Mouse (Mus musculus) limb, embryonic 10.5 days (tissue): ENCODE data around the gene Tmem248. TPM values are rescaled to one million over a fixed set of nuclear protein-coding genes. Genes with fewer than 3 reads are reported as not detected.

Experiments used
- DNase-seq: peaks from one replicate; pipeline ENCODE4 v3.0.0-alpha.2; 2017; ENCODE audit warnings: low spot score
- H3K27ac ChIP-seq: fragments of 300-500 bp; sonication (generic); 2 replicates; pipeline ENCODE4 v1.5.1; 2016; ENCODE audit warnings: mild to moderate bottlenecking
- H3K27me3 ChIP-seq: fragments of 300-500 bp; sonication (generic); 2 replicates; pipeline ENCODE4 v1.6.1; 2016; ENCODE audit warnings: low read depth, mild to moderate bottlenecking; ENCODE audit not compliant: poor library complexity, severe bottlenecking
- H3K36me3 ChIP-seq: fragments of 300-500 bp; sonication (generic); 2 replicates; pipeline ENCODE4 v1.6.1; 2016; ENCODE audit warnings: mild to moderate bottlenecking, moderate library complexity
- H3K4me1 ChIP-seq: fragments of 300-500 bp; sonication (generic); 2 replicates; pipeline ENCODE4 v1.6.1; 2016
- H3K4me3 ChIP-seq: fragments of 300-500 bp; sonication (generic); 2 replicates; pipeline ENCODE4 v1.5.1; 2016; ENCODE audit warnings: mild to moderate bottlenecking, moderate library complexity
- H3K9me3 ChIP-seq: fragments of 300-500 bp; sonication (generic); replicated peaks from 2 replicates; pipeline ENCODE4 v1.6.1; 2016; ENCODE audit warnings: mild to moderate bottlenecking
- WGBS: fragments of 180-500 bp; shearing (Covaris S2); methylation state at CpG from one replicate; pipeline ENCODE4 v1.1.7; 2016; 5-methylcytosine and 5-hydroxymethylcytosine counted together
- polyA plus RNA-seq: library from polyadenylated mRNA; unstranded; fragments of >200 nt; fragmentation: Nextera tagmentation; extraction: Ambion mirVana; gene quantifications from 2 replicates; pipeline ENCODE4 v1.2.1, GENCODE M21; 2016

Gene Tmem248
- polyA plus RNA-seq, 1 experiment from 2014 or later: 40.5 TPM

DNA sequence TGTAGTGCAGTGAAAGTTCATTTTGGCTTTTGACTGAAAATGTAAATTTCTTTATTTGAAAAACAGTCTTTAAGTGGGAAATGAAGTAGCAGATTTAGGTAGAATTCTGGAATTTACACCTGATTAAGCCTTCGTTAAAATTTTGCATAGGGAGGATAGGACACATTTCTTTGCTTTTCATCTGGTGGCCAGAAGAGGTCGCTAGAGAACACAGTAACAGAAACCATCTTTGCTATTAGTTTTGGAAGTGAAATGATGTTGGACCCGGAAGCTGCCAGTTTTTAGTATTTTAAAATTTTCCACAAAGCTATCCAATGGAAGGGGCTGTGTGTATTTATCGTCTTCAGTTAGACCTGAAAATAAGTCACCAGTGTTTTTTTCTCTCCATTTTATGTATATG is 58.6 kb downstream of the Tmem248 start:
- H3K4me1 ChIP-seq: no peaks in the 10 kb centered on the region
- no peak overlapping the region for H3K4me3 ChIP-seq
- H3K27ac ChIP-seq: no peak overlapping the region
- no peaks in the 10 kb centered on the region for H3K27me3 ChIP-seq
- H3K36me3 ChIP-seq: peaks cover 95% of the 10 kb centered on the region
- no peak for DNase-seq
- H3K9me3 ChIP-seq: no peaks in the 10 kb centered on the region
- WGBS: 62% methylated on average over 4 of the region's 4 CpGs

DNA sequence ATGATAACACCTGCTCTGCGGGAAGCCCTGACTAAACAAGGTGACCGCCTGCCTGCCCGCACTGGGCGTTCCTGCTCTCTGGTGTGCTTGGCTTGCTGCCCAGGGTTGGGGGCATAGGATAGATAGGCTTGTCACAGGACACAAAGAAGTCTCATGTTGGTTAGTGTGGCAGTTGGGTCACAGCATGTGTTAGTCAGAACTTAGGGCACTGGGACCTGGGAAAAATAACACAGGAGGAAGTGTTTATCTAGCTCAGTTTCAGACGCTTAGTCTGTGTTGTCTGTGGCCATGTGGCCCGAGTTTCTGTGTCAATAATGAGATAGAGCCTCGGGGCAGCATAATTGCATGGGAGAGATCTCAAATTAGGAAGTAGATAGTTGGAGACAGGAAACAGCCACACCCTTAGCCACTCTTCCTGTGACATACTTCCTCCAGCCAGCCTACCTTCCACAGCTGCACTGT is 61.2 kb downstream of the Tmem248 start:
- H3K4me3 ChIP-seq: no peak overlapping the region
- H3K36me3 ChIP-seq: peaks cover 95% of the 10 kb centered on the region
- 85% methylated on average over 7 of the region's 7 CpGs for WGBS
- no peak for DNase-seq
- no peaks in the 10 kb centered on the region for H3K27me3 ChIP-seq
- H3K27ac ChIP-seq: no peak overlapping the region
- H3K9me3 ChIP-seq: no peaks in the 10 kb centered on the region
- no peaks in the 10 kb centered on the region for H3K4me1 ChIP-seq

DNA sequence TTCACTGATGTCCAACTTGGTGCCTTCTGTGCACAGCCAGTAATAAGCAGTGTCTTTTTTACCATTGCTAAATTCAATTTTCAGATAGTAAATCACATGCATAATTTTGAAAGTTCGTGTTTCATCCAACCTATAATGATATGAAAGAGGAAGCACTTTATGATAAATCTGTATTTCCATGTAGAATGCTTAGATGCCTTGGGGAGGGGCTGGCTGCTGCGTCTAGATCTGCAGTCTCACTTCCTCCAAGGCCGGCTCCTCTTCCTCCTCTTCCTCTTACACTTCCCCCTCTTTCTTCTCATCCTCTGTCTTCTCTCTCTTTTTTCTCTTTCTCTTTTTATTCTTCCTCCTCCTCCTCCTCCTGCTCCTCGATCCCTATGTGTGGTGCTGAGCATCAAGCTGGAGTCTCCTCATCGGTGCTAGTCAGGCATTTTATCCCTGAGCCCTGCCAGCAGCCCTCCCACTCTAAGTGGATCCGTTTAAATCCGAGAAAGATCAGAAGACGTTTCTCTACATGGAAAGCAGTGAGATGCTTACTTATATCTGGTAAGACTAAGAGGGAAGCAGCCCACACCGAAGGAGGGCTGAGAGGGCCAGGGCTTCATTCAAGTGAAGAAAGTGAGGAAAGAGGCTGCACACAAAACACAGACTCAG is 66.3 kb downstream of the Tmem248 start:
- Histone ChIP-seq H3K36me3 (peaks cover 95% of the 10 kb centered on the region), H3K4me1 (no peaks in the 10 kb centered on the region), H3K27ac (no peak overlapping the region), H3K9me3 (no peaks in the 10 kb centered on the region), H3K27me3 (no peaks in the 10 kb centered on the region), H3K4me3 (no peak overlapping the region)
- no peak for DNase-seq
- 97% methylated on average over 9 of the region's 9 CpGs for WGBS

DNA sequence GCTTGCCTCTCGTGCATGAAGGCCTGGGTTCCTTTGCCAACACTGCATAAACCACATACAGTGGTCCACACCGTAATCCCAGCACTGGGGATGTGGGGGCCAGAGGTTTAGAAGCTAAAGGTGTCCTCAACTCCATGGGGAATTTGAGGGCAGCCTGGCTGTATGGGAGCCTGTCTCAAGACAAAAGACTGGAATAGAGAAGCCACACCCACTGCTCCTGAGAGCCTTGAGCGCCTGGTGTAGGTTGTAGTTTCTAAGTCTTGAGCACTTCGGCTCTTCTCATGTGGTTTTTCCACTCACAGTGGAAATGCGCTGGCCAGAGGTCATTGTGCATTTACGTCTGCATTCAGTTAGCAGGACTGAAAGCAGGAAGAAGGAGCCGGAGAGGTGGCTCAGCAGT is 71.2 kb downstream of the Tmem248 start:
- Histone ChIP-seq H3K4me1 (no peaks in the 10 kb centered on the region), H3K27me3 (no peaks in the 10 kb centered on the region), H3K36me3 (peaks cover 93% of the 10 kb centered on the region), H3K27ac (no peak overlapping the region), H3K4me3 (no peak overlapping the region), H3K9me3 (no peaks in the 10 kb centered on the region; the same call in 1 of the 2 replicates)
- 93% methylated on average over 7 of the region's 7 CpGs for WGBS
- no peak for DNase-seq

DNA sequence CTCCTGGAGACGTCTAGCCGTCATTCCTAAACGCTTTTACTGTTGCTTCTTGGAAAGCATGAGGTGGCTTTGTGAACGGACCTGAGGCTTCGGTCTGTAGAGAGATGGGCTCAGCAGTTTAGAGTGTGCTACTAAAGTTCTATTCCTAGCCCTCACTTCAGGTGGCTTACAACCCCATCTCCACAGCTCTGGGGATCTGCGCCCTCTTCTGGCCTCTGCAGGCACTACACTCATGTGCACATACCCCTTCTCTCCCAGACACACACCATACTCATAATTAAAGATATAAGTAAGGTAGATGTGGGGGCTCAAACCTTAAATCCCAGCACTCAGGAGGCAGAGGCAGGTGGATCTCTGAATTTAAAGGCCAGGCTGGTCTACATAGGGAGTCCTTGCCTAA is 73.4 kb downstream of the Tmem248 start:
- no peaks in the 10 kb centered on the region for H3K4me1 ChIP-seq
- WGBS: 96% methylated on average over 6 of the region's 6 CpGs
- no peak overlapping the region for H3K4me3 ChIP-seq
- H3K9me3 ChIP-seq: no peaks in the 10 kb centered on the region; the same call in 1 of the 2 replicates
- no peak for DNase-seq
- H3K36me3 ChIP-seq: peaks cover 92% of the 10 kb centered on the region
- no peaks in the 10 kb centered on the region for H3K27me3 ChIP-seq
- H3K27ac ChIP-seq: no peak overlapping the region

GRCm38 (mm10) chr5:130290775-130291174 is 73.9 kb downstream of the Tmem248 start:
- Histone ChIP-seq H3K9me3 (no peaks in the 10 kb centered on the region; the same call in 1 of the 2 replicates), H3K4me3 (no peak overlapping the region), H3K4me1 (no peaks in the 10 kb centered on the region), H3K27me3 (no peaks in the 10 kb centered on the region), H3K27ac (no peak overlapping the region), H3K36me3 (peaks cover 92% of the 10 kb centered on the region)
- no peak for DNase-seq
- 98% methylated on average over 12 of the region's 12 CpGs for WGBS

- H3K27me3 ChIP-seq: no peaks in the 10 kb centered on the region
- peaks cover 94% of the 10 kb centered on the region for H3K36me3 ChIP-seq
- H3K4me3 ChIP-seq: no peak overlapping the region
These were observed 76.1 kb downstream of the Tmem248 start for GRCm38 (mm10) chr5:130292976-130293375.

More at GRCm38 (mm10) chr5:130292976-130293375, 76.1 kb downstream of the Tmem248 start:
- no peak for DNase-seq
- Histone ChIP-seq H3K27ac (no peak overlapping the region), H3K9me3 (no peaks in the 10 kb centered on the region; the same call in 1 of the 2 replicates), H3K4me1 (no peaks in the 10 kb centered on the region)
- 89% methylated on average over 4 of the region's 4 CpGs for WGBS

Other genes starting within 250 kb of the Tmem248 start
- 53.9 and 61.7 TPM in 2 replicates for gene Gusb, start 214.0 kb upstream of the Tmem248 start, polyA plus RNA-seq
- gene Asl, start 187.8 kb upstream of the Tmem248 start, polyA plus RNA-seq: 26.1 and 27.5 TPM in 2 replicates
- 57.2 and 61.0 TPM in 2 replicates for gene Crcp, start 187.8 kb upstream of the Tmem248 start, polyA plus RNA-seq
- 65.4 and 65.6 TPM in 2 replicates for gene Tpst1, start 143.8 kb upstream of the Tmem248 start, polyA plus RNA-seq
- 3.4 and 4.7 TPM in 2 replicates for gene Kctd7, start 72.2 kb upstream of the Tmem248 start, polyA plus RNA-seq
- gene Rabgef1, start 45.3 kb upstream of the Tmem248 start, polyA plus RNA-seq: 21.7 and 22.1 TPM in 2 replicates
- 61.7 and 66.8 TPM in 2 replicates for gene Sbds, start 38.4 kb downstream of the Tmem248 start, polyA plus RNA-seq
- gene Tyw1, start 38.5 kb downstream of the Tmem248 start, polyA plus RNA-seq: 31.4 and 34.3 TPM in 2 replicates
- gene Caln1, start 152.4 kb downstream of the Tmem248 start, polyA plus RNA-seq: 0.13 TPM in 1 of 2 replicates, not detected in the other
- gene A330070K13Rik, start 167.6 kb downstream of the Tmem248 start, polyA plus RNA-seq: not detected in 2 replicates